Mouse (Mus musculus): ENCODE measurements around the gene Mtif2.
A peak's percentile ranks its signal among the peaks of the same experiment; 100 is the strongest.
"Not testable (repeated sequence)": the region's sequence is repeated elsewhere in the genome, so short reads cannot be mapped to it uniquely, and the experiment has no call there.

The Mtif2 gene

DNA sequence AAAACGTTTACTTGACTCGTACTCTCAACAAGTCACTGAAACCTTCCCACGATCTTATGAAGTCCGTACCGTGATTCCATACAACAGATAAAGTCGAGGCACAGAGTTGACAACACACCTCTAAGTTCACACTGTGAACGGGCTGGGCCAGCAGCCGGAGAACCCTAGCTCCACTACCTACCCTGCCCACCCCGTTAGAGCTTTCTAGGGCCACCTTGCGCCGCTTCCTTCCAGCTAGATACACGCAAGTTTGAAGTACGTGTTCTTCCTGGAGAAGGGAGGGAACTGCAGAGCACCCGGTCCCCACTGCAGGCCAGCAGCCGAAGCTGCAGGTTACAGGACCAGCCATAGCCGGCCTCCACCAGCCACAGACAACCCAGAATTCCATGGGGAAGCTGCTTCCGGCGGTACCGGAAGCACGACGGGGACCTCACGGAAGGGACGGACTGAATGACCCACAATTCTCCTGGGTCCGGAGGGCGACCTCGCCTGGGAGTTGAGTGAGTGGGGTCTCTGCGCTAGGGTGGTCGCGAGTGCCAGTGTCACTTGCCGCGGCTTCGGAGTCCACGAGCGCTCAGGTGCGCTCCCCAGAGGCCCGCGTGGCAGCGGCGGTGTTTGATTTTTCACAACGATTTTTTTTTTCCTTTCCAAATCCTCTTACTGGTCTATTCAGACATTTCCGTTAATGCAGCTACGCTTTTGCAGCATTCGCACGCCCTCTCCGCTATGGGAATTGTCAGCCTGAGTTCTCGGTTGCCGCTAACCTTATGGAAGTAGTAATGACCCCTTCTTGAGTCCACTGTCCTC lies at the start of gene Mtif2:
Mtif2 (plus strand) TSS at position 421 of the 807 bp plus-strand sequence.
- peak; percentile 43 to 57 for DNase-seq (ENCODE audit: low spot score in 2 of 2)

GRCm38 (mm10) chr11:29493135-29493534 lies 33.1 kb upstream of the Mtif2 start:
- DNase-seq (ENCODE audit: low spot score in 2 of 2): no peak

GRCm38 (mm10) chr11:29496962-29497361 lies 29.2 kb upstream of the Mtif2 start:
- no peak for DNase-seq (ENCODE audit: low spot score in 2 of 2)

DNA sequence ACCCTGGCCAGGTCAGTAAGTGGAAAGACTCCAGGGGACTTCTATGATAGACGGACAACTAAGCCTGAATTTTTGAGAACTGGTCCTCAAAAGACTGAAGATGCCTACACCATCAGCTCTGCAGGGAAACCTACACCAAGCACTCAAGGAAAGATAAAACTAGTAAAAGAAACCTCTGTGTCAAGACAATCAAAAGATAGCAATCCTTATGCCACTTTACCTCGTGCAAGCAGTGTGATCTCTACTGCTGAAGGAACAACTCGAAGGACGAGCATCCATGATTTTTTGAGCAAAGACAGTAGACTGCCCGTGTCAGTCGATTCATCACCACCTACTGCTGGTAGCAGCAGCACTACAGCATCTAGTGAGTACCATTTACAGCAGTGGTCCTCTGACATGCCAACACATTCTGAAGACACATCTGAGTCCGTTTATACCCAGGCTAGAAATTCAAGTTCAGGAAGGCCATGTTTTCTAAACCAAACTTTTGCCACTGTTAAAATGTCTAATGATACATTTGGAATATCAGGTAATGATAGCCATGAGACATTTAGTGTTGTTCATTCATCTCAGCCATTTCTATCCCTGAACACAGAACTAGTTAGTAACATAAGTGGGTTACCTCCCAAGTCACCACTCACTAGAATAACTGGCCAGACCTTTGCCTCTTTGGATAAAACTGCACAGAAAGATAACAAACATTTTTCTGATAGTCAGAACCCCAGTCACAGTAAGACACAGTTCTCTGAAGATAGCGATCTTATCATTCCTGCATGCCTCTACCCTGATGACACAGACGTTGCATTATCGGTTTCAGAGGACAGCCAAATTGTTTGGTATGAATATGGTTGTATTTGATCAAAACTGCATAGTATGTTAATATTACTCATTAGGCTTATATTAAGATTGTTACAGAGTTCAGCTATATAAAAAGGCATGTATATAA lies 22.0 kb upstream of the Mtif2 start:
- no peak for DNase-seq (ENCODE audit: low spot score in 2 of 2)

DNA sequence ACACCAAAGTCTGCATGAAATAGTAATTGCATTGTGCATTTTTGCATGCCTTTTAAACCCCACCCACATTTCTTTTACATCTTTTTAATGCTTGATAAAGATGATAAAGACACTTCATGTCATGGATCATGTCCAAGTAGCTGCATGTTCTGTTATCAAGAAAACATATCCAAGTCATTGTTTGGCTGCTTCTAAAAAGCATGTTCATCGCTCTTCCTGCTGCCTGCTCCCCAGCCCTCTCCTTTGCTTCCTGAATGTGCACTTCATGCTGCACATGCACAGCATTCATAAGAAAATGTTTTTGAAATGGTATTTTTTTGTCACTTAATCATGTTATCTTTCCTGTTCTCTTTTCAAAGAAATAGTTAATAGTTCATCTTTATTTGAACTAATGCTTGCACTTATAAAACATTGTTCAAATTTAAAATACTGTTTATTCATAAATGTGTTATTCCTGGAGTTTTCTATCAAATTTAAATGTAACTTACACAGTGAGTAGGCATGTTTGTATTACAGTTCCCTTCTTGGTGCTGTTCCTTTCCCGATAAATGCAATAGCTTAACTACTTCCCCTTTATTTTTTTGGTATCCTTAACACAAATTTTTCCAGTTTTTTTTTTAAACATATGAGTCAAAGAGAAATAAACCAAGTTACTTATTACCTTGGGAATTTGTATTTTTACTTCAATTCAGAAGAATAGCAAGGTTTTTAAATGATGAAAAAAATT lies 21.1 kb upstream of the Mtif2 start:
- no peak for DNase-seq (ENCODE audit: low spot score in 2 of 2)

- no peak for DNase-seq (ENCODE audit: low spot score in 2 of 2)
These were observed 16.8 kb upstream of the Mtif2 start for GRCm38 (mm10) chr11:29509421-29509820.

DNA sequence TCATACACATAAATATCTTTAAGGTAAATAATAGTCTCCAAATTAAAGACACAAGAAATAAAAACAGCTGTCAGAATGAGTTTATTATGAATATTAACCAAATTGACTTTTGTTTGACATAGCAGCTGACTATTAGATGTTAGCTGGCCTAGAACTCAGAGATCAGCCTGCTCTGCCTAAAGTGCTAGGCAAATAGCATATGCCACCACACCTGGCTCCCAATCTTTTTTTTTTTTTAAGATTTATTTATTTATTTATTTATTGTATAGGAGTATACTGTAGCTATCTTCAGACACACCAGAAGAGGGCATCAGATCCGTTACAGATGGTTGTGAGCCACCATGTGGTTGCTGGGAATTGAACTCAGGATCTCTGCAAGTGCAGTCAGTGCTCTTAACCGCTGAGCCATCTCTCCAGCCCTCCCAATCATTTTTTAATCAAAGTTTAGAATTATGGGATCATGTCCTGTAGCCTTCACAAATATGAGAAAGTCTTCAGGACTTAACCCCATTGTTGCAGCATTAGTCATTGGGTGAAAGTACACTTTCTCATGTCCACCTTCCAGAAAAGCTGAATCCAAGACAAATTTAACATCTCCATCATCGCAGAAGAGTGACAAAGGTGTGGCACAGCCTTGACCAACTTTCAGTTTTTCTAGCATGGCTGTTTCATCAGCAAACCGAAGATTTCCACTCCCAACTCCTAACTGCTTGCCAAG lies 13.2 kb upstream of the Mtif2 start:
- DNase-seq (ENCODE audit: low spot score in 2 of 2): no peak

DNA sequence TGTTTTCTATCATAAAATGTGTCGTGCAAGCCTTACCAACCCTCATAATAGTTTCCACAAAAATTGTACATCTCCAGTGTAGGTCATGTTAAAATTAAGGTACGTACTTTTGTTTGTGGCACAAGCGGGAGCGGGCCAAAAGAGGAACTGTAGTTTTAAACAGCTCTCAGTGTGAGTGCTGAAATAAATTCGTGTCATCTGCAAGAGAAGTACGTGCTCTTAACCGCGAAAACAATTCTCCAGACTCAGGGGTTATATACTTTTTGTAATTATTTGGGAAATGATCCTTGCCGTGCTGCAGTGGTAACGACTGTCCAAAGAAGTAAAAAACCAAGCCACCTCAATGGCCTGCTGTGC lies 11.9 kb upstream of the Mtif2 start:
- no peak for DNase-seq (ENCODE audit: low spot score in 2 of 2)

GRCm38 (mm10) chr11:29514682-29515412 lies 11.4 kb upstream of the Mtif2 start, which contains the start of gene Prorsd1:
TSS of gene Prorsd1 (minus strand) at chr11:29515033.
- peak; percentile 87 to 90 for DNase-seq (ENCODE audit: low spot score in 2 of 2)

- DNase-seq (ENCODE audit: low spot score in 2 of 2): no peak
These were observed 12.0 kb downstream of the Mtif2 start for GRCm38 (mm10) chr11:29538201-29538600.

DNA sequence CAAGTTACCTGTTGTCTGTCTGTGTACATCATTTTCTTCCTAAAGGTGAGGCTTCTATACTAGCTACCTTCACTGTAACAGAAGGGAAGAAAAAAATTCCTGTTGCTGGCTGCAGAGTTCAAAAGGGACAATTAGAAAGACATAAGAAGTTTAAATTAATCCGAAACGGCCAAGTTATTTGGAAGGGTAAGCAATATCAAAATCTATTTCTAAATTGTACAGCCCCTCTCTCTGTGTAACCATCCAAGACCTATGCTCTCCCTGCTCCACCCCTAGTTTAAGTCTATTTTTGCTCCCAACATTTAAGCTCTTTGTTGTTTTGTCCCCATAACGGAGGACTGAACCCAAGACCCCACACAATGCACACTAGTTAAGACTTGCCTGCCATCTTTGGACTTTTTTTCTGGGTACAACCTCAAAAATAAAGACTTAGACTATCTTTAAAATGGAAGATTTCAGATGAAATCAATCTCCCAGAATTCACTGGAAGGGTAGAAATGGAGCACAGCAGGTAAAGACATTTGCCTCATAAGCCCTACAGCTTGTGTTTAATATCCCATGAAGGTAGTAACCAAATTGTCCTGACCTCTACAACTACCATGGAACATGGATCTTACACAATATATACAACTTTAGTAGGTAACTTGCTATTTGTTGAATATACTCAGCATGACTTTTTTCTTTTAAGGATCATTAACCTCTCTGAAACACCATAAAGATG lies 18.2 kb downstream of the Mtif2 start:
- no peak for DNase-seq (ENCODE audit: low spot score in 2 of 2)

- not testable (repeated sequence) for DNase-seq (ENCODE audit: low spot score in 2 of 2)
These were observed 19.0 kb downstream of the Mtif2 start for GRCm38 (mm10) chr11:29545150-29545752.

DNA sequence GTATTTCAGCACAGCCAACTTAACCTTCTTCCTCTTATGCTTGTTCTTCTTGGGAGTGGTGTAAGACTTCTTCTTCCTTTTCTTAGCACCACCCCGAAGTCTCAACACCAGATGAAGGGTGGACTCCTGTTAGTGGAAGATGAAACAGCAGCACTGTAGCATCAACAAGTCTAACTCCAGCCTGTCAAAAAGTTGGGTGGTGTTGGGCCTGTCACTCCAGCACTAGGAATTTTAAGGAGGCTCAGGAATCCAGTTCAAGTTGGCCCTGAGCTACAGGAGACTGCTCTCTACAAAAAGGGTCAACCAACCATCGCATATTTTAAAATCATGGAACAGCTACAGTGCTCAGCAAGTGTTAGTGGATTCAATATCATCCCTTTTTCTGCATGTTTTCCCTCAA lies 20.1 kb downstream of the Mtif2 start:
- not testable (repeated sequence) for DNase-seq (ENCODE audit: low spot score in 2 of 2)

DNA sequence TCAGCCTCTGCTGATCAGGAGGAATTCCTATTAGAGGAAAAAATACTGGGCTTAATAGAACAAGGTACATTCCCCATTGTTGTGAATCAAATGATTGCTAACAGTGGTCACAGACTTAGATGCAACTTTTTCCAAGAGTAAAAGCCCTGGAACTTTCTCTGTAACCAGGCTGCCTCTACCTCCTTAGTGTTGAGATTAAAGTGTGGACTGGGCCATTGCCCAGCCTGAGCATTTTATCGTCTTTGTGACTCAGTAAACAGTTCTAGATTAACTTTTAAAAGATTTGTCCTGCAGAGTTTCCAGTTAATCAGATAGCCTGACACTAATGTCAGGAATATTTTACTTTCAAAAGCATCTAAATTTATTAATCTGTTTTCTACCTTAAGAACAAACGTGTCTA lies 20.6 kb downstream of the Mtif2 start:
- no peak for DNase-seq (ENCODE audit: low spot score in 2 of 2)

DNA sequence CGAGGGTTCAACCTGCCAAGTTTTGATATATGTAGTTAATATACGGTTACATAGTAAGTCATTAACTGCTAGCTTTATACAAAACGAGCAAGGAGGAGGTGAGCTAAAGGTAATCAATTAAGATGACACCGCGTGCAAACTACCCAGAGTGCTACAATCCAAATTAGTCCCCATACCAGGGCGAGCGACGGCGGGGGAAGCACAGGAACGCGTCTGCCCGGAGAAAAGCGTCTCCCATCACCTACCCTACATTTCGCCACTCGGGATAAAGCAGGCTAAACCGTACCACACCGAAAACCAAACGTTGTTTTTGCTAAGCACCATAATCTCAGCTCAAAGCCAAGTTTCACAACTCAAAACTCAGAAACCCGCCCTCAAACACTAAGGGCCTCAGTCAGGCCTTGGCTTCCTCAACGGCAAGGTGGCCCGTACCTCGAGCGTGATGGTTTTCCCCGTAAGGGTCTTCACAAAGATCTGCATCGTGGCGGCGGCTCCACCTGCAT lies 21.1 kb downstream of the Mtif2 start:
- DNase-seq (ENCODE audit: low spot score in 2 of 2): no peak

GRCm38 (mm10) chr11:29547752-29548503 lies 21.7 kb downstream of the Mtif2 start, which contains the start of the genes Clhc1 and Rps27a:
TSS of gene Clhc1 (plus strand) at chr11:29547950.
TSS of gene Rps27a (minus strand) at chr11:29548109.
- DNase-seq (ENCODE audit: low spot score in 2 of 2): peak; percentile 93 to 97

DNA sequence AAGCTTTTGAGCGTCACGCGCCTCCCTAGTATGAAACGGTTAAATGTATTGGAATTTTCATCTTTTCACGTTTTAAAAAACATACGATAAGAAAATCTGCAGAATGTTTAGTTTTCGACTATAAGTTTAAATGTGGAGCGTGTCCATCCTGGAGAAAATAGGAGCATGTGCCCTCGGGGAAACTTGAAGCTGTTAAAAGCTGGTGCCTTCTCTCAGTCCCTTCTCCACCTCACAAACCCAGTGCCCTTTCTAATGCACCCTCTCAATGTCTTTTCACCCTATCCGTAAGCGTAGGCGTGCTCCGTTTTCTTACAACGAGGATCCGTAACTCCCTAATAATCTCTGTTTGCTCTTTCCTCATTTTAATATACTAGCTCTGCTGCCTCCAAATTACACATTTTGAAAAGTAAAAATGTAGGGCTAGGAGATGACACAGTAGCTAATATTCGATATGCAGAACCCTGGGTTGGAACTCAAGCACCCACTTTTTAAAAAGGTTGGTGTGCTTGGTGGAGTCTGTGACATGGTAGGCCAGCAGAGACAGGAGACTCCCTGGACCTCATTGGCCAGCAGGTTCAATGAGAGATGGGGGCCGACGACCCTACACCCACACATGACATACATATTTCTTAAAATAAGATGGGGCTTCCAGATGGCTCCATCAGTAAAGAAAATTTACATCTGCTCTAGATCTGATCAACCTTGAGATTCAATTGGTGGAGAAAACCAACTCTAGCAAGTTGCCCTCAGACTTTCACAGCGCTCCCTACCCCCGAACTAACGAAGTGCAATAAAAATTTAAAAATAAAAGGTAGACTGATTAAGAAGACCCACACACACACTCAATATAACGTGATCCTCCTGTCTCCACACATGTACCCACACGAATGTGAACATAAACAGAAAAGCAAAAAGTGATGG lies 22.6 kb downstream of the Mtif2 start:
- DNase-seq (ENCODE audit: low spot score in 2 of 2): no peak

Measured in spleen, postnatal 14 days (tissue).